Mouse (Mus musculus) CH12.LX (cell line): Measurements from ENCODE around the gene Mllt11.

Experiments
- CTCF ChIP-seq, 2 experiments: IDR thresholded peaks in 1 of 2; conservative IDR thresholded peaks in 1 of 2; 2 replicates each; pipeline ENCODE4 v1.5.1; 2011 to 2012; ENCODE audit warnings: low read depth in 2 of 2, low read length in 2 of 2, improper control_type of control experiment in 1 of 2, inconsistent platforms in 1 of 2, mild to moderate bottlenecking in 1 of 2, moderate library complexity in 1 of 2
- ETS1 ChIP-seq: conservative IDR thresholded peaks from 2 replicates; pipeline ENCODE4 v1.6.1; 2012; ENCODE audit warnings: low read depth, mild to moderate bottlenecking, inconsistent platforms, low read length, improper control_type of control experiment, moderate library complexity
- JUN ChIP-seq: IDR thresholded peaks from 2 replicates; pipeline ENCODE4 v1.6.1; 2011; ENCODE audit warnings: low read depth, mild to moderate bottlenecking, low read length, improper control_type of control experiment, moderate library complexity; ENCODE audit not compliant: insufficient read depth
- KAT2A ChIP-seq: IDR thresholded peaks from 2 replicates; pipeline ENCODE4 v1.6.1; 2012; ENCODE audit warnings: low read length, improper control_type of control experiment, inconsistent platforms; ENCODE audit not compliant: insufficient replicate concordance
- POLR2A ChIP-seq: IDR thresholded peaks from 2 replicates; pipeline ENCODE4 v1.6.1; 2011; ENCODE audit warnings: low read depth, mild to moderate bottlenecking, improper control_type of control experiment, low read length
- ZC3H11A ChIP-seq: IDR thresholded peaks from 2 replicates; pipeline ENCODE4 v1.6.1; 2012; ENCODE audit warnings: low read depth, mild to moderate bottlenecking, inconsistent platforms, low read length, improper control_type of control experiment
- ZMIZ1 ChIP-seq: IDR thresholded peaks from 2 replicates; pipeline ENCODE4 v1.6.1; 2012; ENCODE audit warnings: low read depth, mild to moderate bottlenecking, inconsistent platforms, low read length, improper control_type of control experiment

- 0 out of 2 replicates have a peak, but pooled peaks have one; percentile 31 for TF ChIP-seq KAT2A
- TF ChIP-seq CTCF (conservative IDR thresholded peaks at IDR 0.05 in 1 of 2, IDR thresholded peaks at IDR 0.05 in 1 of 2; ENCODE audit: low read depth in 2 of 2, low read length in 2 of 2): no peak
- no peak for TF ChIP-seq ZC3H11A
- TF ChIP-seq ETS1: peak; percentile 26
- TF ChIP-seq POLR2A: peak; percentile 86
- peak; percentile 92 for TF ChIP-seq ZMIZ1
- TF ChIP-seq JUN: no peak
These were observed 3.6 kb downstream of the Mllt11 start, which contains the start of gene Cdc42se1 for GRCm38 (mm10) chr3:95228148-95228893.
